Mouse (Mus musculus): ENCODE results near the gene Rad54l. TPM values are rescaled to one million over a fixed set of nuclear protein-coding genes. Genes with fewer than 3 reads are reported as not detected.

Gene Rad54l
- polyA plus RNA-seq, 1 experiment from 2014 or later = 12.1 TPM

DNA sequence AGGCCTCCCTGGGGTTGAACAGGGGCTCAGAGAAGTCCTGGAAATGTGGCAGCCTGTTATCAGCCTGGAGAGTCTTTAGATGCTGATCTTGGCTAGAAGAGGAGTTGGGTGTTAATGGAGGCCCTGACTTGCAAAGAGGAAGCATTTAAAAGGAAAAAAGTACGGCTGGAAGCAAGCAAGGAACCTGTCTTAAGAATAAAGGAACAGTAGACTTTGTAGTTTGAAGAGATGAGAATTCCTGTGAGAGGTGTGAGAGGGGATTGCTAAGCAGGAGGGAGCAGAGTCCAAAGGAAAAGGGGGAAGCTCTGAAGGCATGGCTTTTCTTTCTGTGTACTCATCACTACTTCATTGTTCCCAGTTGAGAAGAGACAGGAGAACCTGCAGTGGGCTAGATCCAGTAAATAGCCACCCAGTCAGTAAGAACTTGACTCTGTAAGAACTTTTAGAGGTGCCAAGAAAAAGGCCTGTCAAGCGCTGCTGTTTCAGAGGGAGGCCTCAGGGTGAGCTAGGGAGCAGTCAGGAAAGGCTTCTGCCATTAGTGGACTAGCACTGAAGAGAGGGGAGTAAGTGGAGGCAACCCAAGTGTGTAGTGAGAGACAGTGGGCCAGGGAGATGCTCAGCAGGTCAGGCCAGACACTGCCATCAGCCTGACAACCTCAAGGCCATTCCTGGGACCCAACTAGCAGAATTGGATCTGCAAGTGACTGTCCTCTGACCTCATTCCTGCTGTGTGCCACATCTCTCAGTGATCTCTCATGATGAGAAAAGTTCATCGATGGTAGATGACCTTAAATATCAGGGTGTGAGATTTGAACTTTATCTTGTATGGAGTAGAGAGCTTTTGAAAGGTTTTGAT is 46.0 kb downstream of the Rad54l start:
- Histone ChIP-seq H3K4me2 (peak overlapping the region; percentile 94), H3K9ac (peak overlapping the region; percentile 99), H3K4me1 (replicated peaks) (peaks cover 34% of the 10 kb centered on the region), H3K27me3 (no peaks in the 10 kb centered on the region), H3K9me3 (no peaks in the 10 kb centered on the region), H3K36me3 (peaks cover 29% of the 10 kb centered on the region), H3K4me3 (peak overlapping the region; percentile 100), H3K27ac (peak overlapping the region; percentile 96)
- WGBS = 71% methylated on average over 3 of the region's 3 CpGs
- ATAC-seq (ENCODE audit: low FRiP score) = no peak

DNA sequence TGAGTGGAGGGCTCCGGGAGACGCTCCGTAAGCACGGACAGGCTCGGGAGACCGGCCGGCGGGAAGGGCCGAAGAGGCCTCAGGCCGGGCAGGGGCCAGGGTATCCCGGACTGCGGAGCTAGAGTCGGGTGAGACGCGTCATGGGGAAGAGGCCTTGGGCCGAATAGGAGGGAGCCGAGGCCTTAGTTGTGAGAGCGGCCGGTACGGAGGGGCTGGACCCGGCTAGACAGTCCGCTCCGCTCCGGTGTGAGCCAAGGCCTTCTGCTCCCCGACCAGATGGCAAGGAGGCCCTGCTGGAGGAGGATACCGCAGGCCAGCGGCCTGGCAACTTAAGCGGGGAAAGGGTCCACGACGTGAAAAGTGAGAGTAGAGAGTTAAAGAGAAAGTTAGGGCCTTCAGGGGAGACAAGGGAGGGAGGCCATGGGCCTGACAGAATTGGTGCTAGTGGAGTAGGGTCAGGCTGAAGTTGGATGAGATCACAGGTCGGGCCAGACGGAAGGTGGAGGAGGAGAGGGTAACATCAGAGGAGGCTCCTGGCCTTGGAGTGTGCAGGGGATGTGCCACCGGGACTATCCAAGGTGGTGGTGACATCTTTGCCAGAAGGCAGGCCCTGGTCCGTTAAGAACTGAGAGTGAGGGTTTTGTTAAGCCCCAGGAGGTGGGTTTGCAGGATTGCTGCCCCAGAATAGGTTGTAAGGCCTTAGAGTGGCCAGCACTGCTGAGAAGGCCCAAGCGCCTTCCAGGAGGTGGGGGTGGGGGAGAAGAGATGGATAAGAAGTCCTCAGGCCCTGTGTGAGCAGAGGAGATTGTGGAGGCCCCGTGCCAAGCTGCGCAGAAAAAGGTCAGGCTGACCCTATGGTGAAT is 46.9 kb downstream of the Rad54l start:
- H3K9ac ChIP-seq = peak overlapping the region; percentile 99
- no peaks in the 10 kb centered on the region for H3K9me3 ChIP-seq
- H3K4me1 ChIP-seq (replicated peaks) = peaks cover 39% of the 10 kb centered on the region
- H3K27ac ChIP-seq = peak overlapping the region; percentile 96
- H3K36me3 ChIP-seq = peaks cover 21% of the 10 kb centered on the region
- H3K4me3 ChIP-seq = peak overlapping the region; percentile 100
- ATAC-seq (ENCODE audit: low FRiP score) = peak; percentile 12
- no peaks in the 10 kb centered on the region for H3K27me3 ChIP-seq
- WGBS = 4% methylated on average over 37 of the region's 37 CpGs
- H3K4me2 ChIP-seq = peak overlapping the region; percentile 94

DNA sequence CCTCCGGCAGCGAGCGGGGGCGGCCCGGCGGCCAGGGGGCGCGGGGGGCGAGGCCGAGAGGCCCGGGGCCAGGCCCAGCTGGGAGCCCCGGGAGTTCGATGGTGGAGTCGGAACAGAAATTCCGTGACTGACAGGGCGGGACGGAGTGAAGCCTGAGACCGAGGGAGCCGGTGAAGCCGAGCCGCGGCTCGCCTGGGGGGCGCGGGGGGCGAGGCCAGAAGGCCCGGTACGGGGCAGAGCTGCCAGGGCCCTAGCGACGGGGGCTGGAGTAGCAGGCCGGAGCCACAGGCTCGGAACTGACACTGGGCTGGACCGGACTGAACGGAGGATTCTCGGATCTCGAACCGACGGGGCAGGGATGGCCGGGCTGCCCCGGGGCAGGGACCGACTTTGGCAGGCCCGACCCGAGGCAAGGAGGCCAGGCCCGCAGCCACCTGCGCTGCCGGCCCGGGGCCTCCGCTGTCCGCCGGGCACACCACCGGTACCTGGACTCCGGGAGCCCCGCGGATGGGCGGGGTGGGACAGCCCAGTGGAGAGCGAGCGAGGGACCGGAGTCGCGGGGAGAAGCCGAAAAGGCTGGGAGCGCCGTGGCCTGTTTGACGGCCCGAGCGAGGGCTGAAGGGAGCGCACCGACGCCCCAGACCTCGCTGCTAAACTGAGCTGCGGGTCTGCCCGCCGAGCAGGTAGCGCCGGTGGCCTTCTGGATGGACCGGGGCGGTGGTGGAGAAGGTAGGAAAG is 47.7 kb downstream of the Rad54l start:
- Histone ChIP-seq H3K9me3 (no peaks in the 10 kb centered on the region), H3K9ac (peak overlapping the region; percentile 99), H3K4me3 (peak overlapping the region; percentile 100), H3K27ac (peak overlapping the region; percentile 96), H3K4me2 (peak overlapping the region; percentile 94), H3K27me3 (no peaks in the 10 kb centered on the region), H3K4me1 (replicated peaks) (peaks cover 39% of the 10 kb centered on the region), H3K36me3 (peaks cover 13% of the 10 kb centered on the region)
- under 1% methylated on average over 76 of the region's 77 CpGs for WGBS
- peak; percentile 75 for ATAC-seq (ENCODE audit: low FRiP score)

DNA sequence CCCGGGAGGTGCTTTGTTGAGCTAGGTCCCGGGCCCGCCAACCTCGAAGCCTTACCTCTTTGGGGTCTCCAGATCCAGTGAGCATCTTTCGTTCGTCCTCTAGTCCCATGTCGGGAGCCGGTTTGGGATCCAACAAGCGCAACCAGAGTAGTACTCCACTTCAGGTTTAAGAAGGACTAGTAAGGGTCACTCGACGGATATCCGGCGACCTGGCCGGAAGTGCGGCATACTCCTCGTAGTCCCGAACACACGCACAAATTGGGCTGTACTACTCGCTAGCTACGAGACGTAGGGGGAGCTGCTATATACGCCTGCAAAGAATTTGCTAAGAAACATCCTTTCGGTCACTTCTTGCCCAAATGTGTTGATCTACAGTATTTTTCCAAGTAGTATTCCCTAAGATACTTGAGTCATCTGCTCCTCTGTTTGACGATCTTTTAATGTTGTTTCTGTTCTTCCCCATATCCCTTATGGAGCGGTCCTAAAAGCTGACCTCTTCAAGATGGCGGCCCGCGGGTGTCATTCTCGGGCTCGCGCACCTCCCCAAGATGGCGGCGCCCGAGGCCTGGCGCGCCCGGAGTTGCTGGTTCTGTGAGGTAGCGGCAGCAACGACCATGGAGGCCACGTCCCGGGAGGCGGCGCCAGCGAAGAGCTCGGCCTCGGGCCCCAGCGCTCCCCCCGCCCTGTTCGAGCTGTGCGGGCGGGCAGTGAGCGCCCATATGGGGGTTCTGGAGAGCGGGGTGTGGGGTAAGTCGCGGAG is 48.4 kb downstream of the Rad54l start, which contains the start of the genes Uqcrh and Lrrc41:
TSS of gene Uqcrh (minus strand) at position 211 of the 760 bp plus-strand sequence.
TSS of gene Lrrc41 (plus strand) at position 409 of the 760 bp plus-strand sequence.
- peaks cover 39% of the 10 kb centered on the region for H3K4me1 ChIP-seq (replicated peaks)
- H3K4me3 ChIP-seq = peak within 1 kb of the TSS; percentile 100
- peak; percentile 94 for ATAC-seq (ENCODE audit: low FRiP score)
- H3K4me2 ChIP-seq = peak within 1 kb of the TSS; percentile 94
- H3K36me3 ChIP-seq = peaks cover 10% of the 10 kb centered on the region
- H3K27ac ChIP-seq = peak within 1 kb of the TSS; percentile 96
- no peaks in the 10 kb centered on the region for H3K9me3 ChIP-seq
- no peaks in the 10 kb centered on the region for H3K27me3 ChIP-seq
- under 1% methylated on average over 55 of the region's 55 CpGs for WGBS
- H3K9ac ChIP-seq = peak within 1 kb of the TSS; percentile 99

DNA sequence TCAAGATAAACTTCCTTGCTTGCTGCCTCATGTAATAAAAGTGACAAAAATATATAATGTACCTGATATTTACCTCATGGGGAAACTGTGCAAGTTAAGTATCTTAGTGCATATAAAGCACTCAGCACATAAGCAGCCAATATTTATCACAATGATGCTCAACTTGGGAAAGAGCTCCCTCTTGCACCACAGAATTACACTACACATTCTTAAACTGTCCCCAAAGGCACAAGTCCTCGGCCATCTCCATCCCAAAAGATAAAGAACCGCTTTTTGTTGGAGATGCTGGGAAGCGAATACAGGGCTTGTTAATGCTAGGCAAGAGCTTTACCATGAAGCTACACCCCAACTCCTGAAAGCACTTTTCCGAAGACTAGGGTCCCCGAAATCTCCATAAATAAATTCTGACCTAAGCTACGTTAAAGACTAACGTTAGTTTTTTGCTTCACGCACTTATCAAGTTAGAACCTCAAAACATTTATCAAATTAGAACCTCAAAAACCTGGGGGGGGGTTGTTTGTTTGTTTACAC is 49.3 kb downstream of the Rad54l start:
- 2% methylated on average over 8 of the region's 8 CpGs for WGBS
- H3K4me1 ChIP-seq (replicated peaks) = peaks cover 39% of the 10 kb centered on the region
- no peak for ATAC-seq (ENCODE audit: low FRiP score)

DNA sequence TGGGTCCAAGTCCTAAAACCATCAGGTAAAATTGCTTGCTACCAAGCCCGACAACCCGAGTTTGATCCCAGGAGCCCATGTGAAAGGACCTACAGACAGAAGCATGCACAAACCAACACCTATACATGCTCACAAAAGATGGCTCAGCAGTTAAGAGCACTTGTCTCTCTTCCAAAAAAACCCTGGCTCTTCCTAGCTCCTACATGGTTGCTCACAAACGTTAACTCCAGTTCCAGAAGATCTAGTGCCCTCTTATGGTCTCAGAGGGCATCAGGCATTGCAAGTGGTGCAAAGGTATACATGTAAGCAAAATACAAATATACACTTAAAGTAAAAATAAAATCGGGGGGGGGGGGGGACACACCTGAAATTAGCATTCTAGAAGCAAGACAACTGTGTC is 50.3 kb downstream of the Rad54l start:
- Histone ChIP-seq H3K27ac (no peak overlapping the region), H3K4me3 (no peak overlapping the region), H3K4me2 (peak overlapping the region; percentile 71), H3K4me1 (replicated peaks) (peaks cover 39% of the 10 kb centered on the region), H3K9me3 (no peaks in the 10 kb centered on the region), H3K27me3 (no peaks in the 10 kb centered on the region), H3K9ac (peak overlapping the region; percentile 16; the same call in 1 of the 2 replicates), H3K36me3 (peaks cover 23% of the 10 kb centered on the region)
- 55% methylated on average over 4 of the region's 4 CpGs for WGBS
- no peak for ATAC-seq (ENCODE audit: low FRiP score)

More for the DNA sequence above, 49.3 kb downstream of the Rad54l start:
- Histone ChIP-seq H3K4me3 (peak overlapping the region; percentile 100), H3K9me3 (no peaks in the 10 kb centered on the region), H3K9ac (peak overlapping the region; percentile 99), H3K27me3 (no peaks in the 10 kb centered on the region), H3K27ac (peak overlapping the region; percentile 96; the same call in 1 of the 2 replicates), H3K4me2 (peak overlapping the region; percentile 71), H3K36me3 (peaks cover 13% of the 10 kb centered on the region)

DNA sequence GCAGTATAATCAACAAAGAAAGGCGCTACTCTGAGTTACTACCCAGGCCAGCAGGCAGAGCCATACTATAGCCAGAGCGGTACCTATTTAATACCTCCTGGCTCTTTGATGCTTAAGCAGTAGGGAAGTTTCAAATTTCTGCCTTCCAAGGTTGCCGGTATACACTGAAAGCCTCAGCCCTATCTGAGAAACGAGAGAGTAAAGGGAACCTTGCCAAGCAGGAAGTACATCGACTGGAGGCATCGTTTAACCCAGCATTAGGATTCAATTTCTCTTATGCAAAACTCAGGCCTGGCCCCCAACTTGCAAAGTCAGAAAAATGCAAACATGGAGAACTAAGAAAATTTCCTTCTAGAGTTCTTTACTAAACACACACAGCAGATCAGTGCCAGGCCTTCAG is 53.4 kb downstream of the Rad54l start:
- Histone ChIP-seq H3K9me3 (no peaks in the 10 kb centered on the region), H3K4me3 (no peak overlapping the region), H3K36me3 (peaks cover 52% of the 10 kb centered on the region), H3K9ac (no peak overlapping the region), H3K4me1 (replicated peaks) (peaks cover 23% of the 10 kb centered on the region), H3K27ac (no peak overlapping the region), H3K27me3 (no peaks in the 10 kb centered on the region), H3K4me2 (no peak overlapping the region)
- 94% methylated on average over 6 of the region's 6 CpGs for WGBS
- ATAC-seq (ENCODE audit: low FRiP score) = no peak

DNA sequence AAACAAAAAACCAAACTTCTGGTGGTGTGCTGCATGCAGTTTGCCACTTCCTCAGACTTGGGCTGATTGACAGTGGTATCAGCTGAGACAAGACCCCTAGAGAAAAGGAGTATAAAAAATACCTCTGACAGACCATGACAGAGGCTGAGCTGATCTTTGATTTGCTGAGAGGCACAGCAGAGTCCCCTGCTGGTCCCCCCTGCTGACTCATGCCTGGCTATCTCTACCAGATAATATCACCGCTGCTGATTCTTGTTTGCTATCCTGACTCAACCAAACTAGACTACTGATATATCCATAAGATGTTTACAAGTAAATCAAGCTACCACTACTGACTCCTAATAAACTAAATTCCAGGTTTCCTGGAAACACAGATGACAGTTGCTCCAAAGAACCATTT is 59.6 kb downstream of the Rad54l start:
- ATAC-seq (ENCODE audit: low FRiP score) = no peak
- Histone ChIP-seq H3K4me1 (replicated peaks) (no peaks in the 10 kb centered on the region), H3K36me3 (peaks cover 36% of the 10 kb centered on the region), H3K4me2 (no peak overlapping the region), H3K4me3 (no peak overlapping the region), H3K27me3 (no peaks in the 10 kb centered on the region), H3K9me3 (no peaks in the 10 kb centered on the region), H3K9ac (no peak overlapping the region), H3K27ac (no peak overlapping the region)
- 64% methylated on average over 1 of the region's 1 CpGs for WGBS

DNA sequence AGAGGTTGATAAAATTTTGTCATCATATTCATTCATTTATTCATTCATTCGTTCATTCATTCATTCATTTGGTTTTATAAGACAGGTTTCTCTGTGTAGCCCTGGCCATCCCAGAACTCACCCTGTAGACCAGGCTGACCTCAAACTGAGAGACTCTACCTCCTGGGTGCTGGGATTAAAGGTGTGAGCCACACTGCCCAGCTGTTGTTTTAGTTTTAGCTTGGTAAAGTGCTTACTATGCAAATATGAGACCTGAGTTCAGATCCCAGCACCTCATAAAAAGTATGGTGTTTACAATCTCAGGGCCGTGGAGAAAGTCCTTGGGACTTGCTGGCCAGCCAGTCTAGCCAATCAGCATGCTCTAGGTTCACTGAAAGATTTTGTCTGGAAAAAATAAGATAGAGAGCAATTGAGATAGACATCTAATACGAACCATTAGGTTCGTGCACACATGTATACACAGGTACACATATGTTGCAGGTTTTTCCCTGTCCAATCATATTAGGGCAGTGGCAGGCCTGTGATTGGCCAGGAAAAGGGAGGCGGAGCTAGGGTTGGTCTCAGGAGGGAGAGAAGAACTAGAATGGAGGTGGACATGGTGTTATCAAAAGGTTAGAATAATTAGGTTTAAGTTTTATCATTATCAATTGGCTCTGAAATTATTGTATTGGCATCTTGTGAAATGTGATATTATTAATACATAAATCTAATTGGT is 64.3 kb downstream of the Rad54l start:
- WGBS = 85% methylated on average over 5 of the region's 5 CpGs
- no peaks in the 10 kb centered on the region for H3K9me3 ChIP-seq
- no peaks in the 10 kb centered on the region for H3K27me3 ChIP-seq
- ATAC-seq (ENCODE audit: low FRiP score) = no peak
- no peak overlapping the region for H3K4me2 ChIP-seq
- no peak overlapping the region for H3K4me3 ChIP-seq
- peaks cover 8% of the 10 kb centered on the region for H3K4me1 ChIP-seq (replicated peaks)
- no peak overlapping the region for H3K9ac ChIP-seq
- no peaks in the 10 kb centered on the region for H3K36me3 ChIP-seq
- H3K27ac ChIP-seq = no peak overlapping the region

DNA sequence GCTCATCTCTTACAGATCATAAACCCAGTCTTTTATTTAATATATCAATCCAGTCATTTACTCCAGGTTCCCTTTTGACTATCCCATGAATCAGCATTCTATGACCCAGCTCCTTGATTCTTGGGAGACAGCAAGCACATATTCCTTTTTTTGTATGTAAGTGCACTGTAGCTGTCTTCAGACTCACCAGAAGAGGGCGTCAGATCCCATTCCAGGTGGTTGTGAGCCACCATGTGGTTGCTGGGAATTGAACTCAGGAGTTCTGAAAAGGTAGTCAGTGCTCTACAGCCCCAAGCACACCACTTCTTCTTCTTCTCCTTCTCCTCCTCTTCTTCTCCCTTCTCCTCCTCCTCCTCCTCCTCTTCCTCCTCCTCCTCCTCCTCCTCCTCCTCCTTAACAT is 65.9 kb downstream of the Rad54l start:
- Histone ChIP-seq H3K9ac (no peak overlapping the region), H3K9me3 (no peaks in the 10 kb centered on the region), H3K4me2 (no peak overlapping the region), H3K4me1 (replicated peaks) (peaks cover 17% of the 10 kb centered on the region), H3K27me3 (no peaks in the 10 kb centered on the region), H3K27ac (no peak overlapping the region), H3K36me3 (no peaks in the 10 kb centered on the region), H3K4me3 (no peak overlapping the region)
- 0% methylated on average over 1 of the region's 1 CpGs for WGBS
- ATAC-seq (ENCODE audit: low FRiP score) = no peak

Data from hindbrain, embryonic 13.5 days (tissue).